Mouse (Mus musculus) lung, embryonic 16.5 days (tissue): ENCODE measurements around the gene Abcc6. TPM values are rescaled to one million over a fixed set of nuclear protein-coding genes. Genes with fewer than 3 reads are reported as not detected.

Experiments
- ATAC-seq: fragments of 200-750 bp; cut with Nextera tagmentation; 2 replicates; pipeline ENCODE4 v1.8.0; 2017; ENCODE audit warnings: low read depth, mild to moderate bottlenecking, moderate library complexity
- H3K27ac ChIP-seq: fragments of 300-500 bp; sonication (generic); 2 replicates; pipeline ENCODE4 v1.5.1; 2014; ENCODE audit warnings: mild to moderate bottlenecking, control low read depth, low read length
- H3K27me3 ChIP-seq: fragments of 300-500 bp; sonication (generic); 2 replicates; pipeline ENCODE4 v1.6.1; 2014; ENCODE audit warnings: low read depth, low read length, mixed read lengths; ENCODE audit not compliant: control insufficient read depth, insufficient read depth
- H3K36me3 ChIP-seq: fragments of 300-500 bp; sonication (generic); 2 replicates; pipeline ENCODE4 v1.6.1; 2014; ENCODE audit warnings: low read length; ENCODE audit not compliant: control insufficient read depth, insufficient read depth
- H3K4me1 ChIP-seq: fragments of 300-500 bp; sonication (generic); replicated peaks from 2 replicates; pipeline ENCODE4 v1.6.1; 2014; ENCODE audit warnings: low read length, mixed read lengths; ENCODE audit not compliant: control insufficient read depth, insufficient read depth
- H3K4me2 ChIP-seq: fragments of 300-500 bp; sonication (generic); 2 replicates; pipeline ENCODE4 v1.6.1; 2014; ENCODE audit warnings: low read depth, low read length, control low read depth
- H3K4me3 ChIP-seq: fragments of 300-500 bp; sonication (generic); 2 replicates; pipeline ENCODE4 v1.5.1; 2014; ENCODE audit warnings: mild to moderate bottlenecking, low read length, control low read depth
- H3K9ac ChIP-seq: fragments of 300-500 bp; sonication (generic); 2 replicates; pipeline ENCODE4 v1.6.1; 2014; ENCODE audit warnings: low read length, control low read depth
- H3K9me3 ChIP-seq: fragments of 300-500 bp; sonication (generic); 2 replicates; pipeline ENCODE4 v1.6.1; 2016; ENCODE audit warnings: low read length; ENCODE audit not compliant: control insufficient read depth
- WGBS: fragments of 180-500 bp; shearing (Covaris S2); extraction: QIAGEN DNeasy Blood & Tissue Kit; methylation state at CpG from one replicate; pipeline ENCODE4 v1.1.7; 2014; 5-methylcytosine and 5-hydroxymethylcytosine counted together
- polyA plus RNA-seq: library from polyadenylated mRNA; unstranded; fragments of >200 nt; fragmentation: Nextera tagmentation; extraction: Ambion mirVana; gene quantifications from 2 replicates; pipeline ENCODE4 v1.2.1, GENCODE M21; 2015

Gene Abcc6
- polyA plus RNA-seq, 1 experiment from 2014 or later = 0.25 TPM

DNA sequence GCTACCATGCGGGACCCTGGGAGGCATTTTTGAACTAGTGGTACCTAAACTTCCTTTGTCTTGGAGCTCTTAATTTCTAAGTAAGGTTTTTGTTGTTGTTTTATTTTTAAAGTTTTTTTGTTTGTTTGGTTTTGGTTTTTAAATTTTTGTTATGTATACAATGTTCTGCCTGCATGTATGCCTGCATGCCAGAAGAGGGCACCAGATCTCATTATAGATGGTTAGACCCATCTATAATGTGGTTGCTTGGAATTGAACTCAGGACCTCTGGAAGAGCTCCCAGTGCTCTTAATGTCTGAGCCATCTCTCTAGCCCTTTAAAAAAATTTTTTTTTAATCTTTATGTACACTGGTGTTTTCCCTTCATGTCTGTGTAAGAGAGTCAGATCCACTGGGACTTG lies 100.4 kb downstream of the Abcc6 start:
- 95% methylated on average over 1 of the region's 1 CpGs for WGBS

DNA sequence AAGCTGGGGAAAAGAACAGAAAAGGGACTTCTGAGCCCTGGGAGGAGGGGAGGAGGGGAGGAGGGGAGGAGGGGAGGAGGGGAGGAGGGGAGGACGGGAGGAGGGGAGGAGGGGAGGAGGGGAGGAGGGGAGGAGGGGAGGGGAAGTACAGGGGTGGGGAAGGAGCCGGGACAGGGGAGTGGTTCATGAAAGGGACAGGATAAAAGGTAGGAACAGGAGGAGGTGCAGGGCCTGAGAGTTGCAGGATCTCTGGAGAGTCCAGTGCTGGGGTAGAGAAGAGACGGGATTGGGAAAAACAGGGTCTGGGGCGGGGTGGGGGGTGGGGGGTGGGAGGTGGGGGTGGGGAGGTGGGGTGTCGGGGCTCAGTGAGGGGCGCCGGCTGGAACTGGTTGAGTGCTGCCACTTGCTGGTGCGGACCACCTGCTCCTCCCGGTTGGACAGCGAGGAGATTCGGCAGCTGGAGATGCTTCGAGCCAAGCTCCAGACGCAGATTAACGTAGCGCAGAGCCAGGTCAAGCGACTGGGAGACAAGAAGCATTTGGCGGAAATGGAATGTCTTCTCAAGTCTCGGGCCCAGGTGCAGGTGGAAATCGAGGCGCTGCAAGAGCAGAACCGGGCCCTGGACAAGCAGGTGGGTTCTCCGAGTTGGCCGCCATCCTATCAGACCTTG lies 101.3 kb downstream of the Abcc6 start:
- no peak overlapping the region for H3K4me2 ChIP-seq
- H3K9ac ChIP-seq = no peak overlapping the region
- no peaks in the 10 kb centered on the region for H3K4me1 ChIP-seq
- 19% methylated on average over 20 of the region's 23 CpGs for WGBS
- H3K27me3 ChIP-seq = peaks cover 8% of the 10 kb centered on the region
- H3K4me3 ChIP-seq = no peak overlapping the region
- no peaks in the 10 kb centered on the region for H3K36me3 ChIP-seq
- H3K27ac ChIP-seq = no peak overlapping the region
- H3K9me3 ChIP-seq = peaks cover 5% of the 10 kb centered on the region; the same call in 1 of the 2 replicates
- no peak for ATAC-seq

More for the DNA sequence above, 100.4 kb downstream of the Abcc6 start:
- Histone ChIP-seq H3K4me1 (no peaks in the 10 kb centered on the region), H3K9ac (no peak overlapping the region), H3K36me3 (no peaks in the 10 kb centered on the region), H3K27me3 (peaks cover 8% of the 10 kb centered on the region), H3K27ac (no peak overlapping the region), H3K4me3 (no peak overlapping the region), H3K9me3 (peaks cover 5% of the 10 kb centered on the region; the same call in 1 of the 2 replicates), H3K4me2 (no peak overlapping the region)
- no peak for ATAC-seq

DNA sequence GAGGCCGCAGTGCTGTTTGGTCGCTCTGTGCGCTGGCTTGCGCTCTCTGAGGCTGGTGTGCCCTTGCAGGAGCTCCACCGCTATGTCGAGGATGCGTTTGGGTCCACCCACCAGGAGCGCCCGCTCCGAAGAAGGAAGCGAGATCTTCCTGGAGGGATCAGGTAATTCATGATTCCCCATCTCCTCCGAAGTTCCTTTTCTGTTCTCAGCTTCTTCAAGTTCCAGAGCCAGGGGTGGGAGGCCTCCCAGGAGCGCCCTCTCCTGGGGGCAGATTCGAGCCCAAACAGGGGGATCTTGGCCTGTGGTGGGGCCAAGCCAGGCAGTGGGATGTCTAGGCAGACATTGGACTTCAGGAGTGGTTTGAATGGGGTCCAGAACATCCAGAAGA lies 105.7 kb downstream of the Abcc6 start:
- 20% methylated on average over 14 of the region's 14 CpGs for WGBS
- H3K36me3 ChIP-seq = no peaks in the 10 kb centered on the region

DNA sequence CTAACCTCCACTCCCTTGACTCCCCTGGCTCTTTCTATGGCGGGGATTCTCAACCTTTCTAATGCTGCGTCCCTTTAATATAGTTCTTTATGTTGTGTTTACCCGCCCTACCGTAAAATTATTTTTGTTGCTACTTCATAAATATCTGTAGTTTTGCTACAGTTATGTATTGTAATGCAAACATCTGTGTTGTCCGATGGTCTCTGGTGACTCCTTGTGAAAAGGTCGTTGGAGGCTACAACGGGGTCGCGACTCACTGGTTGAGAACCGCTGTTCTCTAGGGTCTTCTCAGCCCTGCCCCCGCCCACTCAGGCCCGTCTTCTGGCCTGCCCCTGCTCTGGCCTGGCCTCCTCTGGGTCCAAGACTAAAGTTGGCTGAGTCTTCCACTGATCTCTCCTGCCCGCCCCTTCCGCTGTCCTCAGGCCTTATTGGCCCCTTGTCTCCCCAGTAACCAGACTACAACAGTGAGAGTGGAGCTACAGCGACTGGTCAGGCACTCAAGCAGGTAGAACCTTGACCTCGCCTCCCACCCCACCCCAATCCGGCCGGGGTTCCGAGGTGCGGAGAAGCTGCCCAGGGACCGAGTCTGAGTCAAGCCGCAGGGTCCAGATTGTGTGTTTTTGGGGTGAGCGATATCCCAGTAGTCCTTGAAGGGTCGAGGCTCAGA lies 106.2 kb downstream of the Abcc6 start, which contains the start of gene Ccdc114:
Gene Ccdc114, plus strand, starts transcription at position 311 of the 667 bp plus-strand sequence.
- 8% methylated on average over 24 of the region's 24 CpGs for WGBS
- Histone ChIP-seq H3K27ac (peak within 1 kb of the TSS; percentile 97), H3K4me1 (peaks cover 27% of the 10 kb centered on the region)

More for the DNA sequence above, 105.7 kb downstream of the Abcc6 start:
- Histone ChIP-seq H3K9ac (peak overlapping the region; percentile 45), H3K27ac (peak overlapping the region; percentile 97), H3K27me3 (peaks cover 8% of the 10 kb centered on the region), H3K9me3 (no peaks in the 10 kb centered on the region), H3K4me3 (peak overlapping the region; percentile 50), H3K4me2 (peak overlapping the region; percentile 79), H3K4me1 (peaks cover 23% of the 10 kb centered on the region)
- ATAC-seq = no peak

DNA sequence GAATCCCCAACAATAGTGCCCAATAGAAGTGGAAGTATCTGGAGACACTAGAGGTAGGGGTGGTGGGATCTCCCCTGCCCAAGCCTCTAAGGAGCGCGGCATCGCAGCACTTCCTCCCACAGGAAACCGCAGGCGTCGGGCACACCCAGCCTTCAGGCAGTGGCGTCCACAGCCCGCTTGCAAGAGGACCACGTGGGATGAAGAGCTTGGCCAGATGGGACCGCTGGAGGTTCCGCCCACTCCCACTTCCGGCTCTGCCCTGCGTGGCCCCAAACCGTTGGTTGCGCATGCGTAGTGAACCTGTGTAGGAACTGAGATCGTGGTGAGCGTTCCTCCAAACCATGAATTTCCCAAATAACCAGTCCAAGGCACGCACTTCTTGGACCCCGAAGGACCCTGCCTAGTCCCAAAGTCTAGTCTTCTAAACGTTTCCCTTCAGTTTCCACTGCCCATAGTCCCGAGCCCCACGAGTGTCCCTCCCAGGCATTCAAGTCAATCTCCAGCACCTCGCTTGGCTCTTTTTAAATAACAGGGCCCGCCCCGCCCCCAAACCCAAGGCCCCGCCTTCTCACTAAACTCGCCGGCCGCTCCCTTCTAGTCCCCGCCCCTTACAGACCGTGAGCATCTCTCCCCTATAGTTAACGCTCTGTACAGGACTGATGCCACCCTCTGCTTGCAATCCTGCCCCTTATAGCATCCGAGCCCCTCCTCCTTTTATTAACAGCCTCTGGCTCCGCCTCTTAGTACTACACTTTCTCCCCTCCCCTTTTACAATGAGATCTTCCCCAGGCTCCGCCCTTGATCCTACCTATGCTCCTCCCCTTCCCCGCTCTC lies 107.0 kb downstream of the Abcc6 start:
- Histone ChIP-seq H3K4me3 (peak overlapping the region; percentile 50), H3K27ac (peak overlapping the region; percentile 97), H3K9ac (peak overlapping the region; percentile 65), H3K36me3 (no peaks in the 10 kb centered on the region; the same call in 1 of the 2 replicates), H3K27me3 (peaks cover 3% of the 10 kb centered on the region), H3K4me2 (peak overlapping the region; percentile 79), H3K4me1 (peaks cover 27% of the 10 kb centered on the region), H3K9me3 (no peaks in the 10 kb centered on the region)
- peak; percentile 91 for ATAC-seq
- under 1% methylated on average over 37 of the region's 37 CpGs for whole genome bisulfite sequencing

More for the DNA sequence above, 106.2 kb downstream of the Abcc6 start, which contains the start of gene Ccdc114:
- peak; percentile 64 for ATAC-seq
- no peaks in the 10 kb centered on the region for H3K9me3 ChIP-seq
- H3K9ac ChIP-seq = peak within 1 kb of the TSS; percentile 65
- peak within 1 kb of the TSS; percentile 50 for H3K4me3 ChIP-seq
- H3K27me3 ChIP-seq = peaks cover 4% of the 10 kb centered on the region
- no peaks in the 10 kb centered on the region for H3K36me3 ChIP-seq
- peak within 1 kb of the TSS; percentile 79 for H3K4me2 ChIP-seq

DNA sequence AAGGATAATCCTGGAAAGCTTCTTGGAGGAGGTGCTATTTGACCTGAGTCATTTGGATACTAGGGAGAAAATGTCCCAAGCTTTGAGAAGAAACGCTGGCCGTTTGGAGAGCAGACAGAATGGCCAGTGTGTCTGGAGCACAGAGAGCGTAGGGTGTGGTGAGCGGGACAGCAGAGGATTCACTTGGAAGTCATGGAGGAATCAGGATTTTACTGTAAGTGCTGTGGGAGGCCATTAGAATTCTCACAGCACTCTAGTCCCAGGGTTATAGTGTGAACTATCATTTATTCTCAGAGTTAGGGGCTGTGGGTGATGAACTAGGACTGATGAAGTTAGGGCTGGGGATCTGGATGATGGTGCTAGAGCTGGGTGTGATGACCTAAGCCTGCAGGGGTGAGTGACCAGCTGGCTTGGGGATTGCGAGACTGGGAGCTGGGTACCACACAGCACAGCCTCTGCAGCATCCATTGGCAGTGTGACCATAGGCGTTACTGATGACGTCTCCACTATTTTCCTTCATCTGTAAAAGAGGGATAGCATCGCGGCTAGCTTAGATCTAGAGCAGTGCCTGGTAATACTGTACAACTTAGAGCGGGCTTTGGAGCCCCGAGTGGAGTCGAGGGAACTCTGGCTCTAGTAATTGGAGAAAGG lies 108.0 kb downstream of the Abcc6 start:
- Histone ChIP-seq H3K4me2 (peak overlapping the region; percentile 79), H3K4me1 (peaks cover 38% of the 10 kb centered on the region), H3K27ac (peak overlapping the region; percentile 97), H3K4me3 (peak overlapping the region; percentile 50; the same call in 1 of the 2 replicates), H3K9ac (peak overlapping the region; percentile 65), H3K27me3 (no peaks in the 10 kb centered on the region), H3K36me3 (no peaks in the 10 kb centered on the region; the same call in 1 of the 2 replicates), H3K9me3 (no peaks in the 10 kb centered on the region)
- 78% methylated on average over 12 of the region's 12 CpGs for WGBS
- no peak for ATAC-seq

DNA sequence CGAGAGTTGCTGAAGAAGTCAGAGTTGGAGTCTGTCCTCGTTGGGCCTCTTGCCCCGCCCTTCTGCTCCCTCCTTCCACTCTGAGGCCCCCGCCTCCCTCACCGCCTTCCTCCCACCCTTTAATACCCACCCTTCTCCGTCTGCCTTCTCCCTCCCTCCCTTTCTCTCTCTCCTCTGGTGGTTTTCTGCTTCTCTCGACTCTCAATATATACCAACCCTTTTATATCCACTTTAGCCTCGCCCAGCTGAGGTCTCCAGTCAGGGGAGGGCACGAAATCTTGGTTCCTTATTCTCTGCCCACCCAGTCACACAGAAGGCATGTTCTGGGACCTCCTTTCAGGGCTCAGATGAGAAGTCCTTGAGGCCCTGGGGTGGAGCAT lies 108.9 kb downstream of the Abcc6 start, which contains the start of gene Emp3:
Gene Emp3, minus strand, starts transcription at position 163 of the 380 bp plus-strand sequence.
- Histone ChIP-seq H3K4me2 (peak within 1 kb of the TSS; percentile 57), H3K9ac (peak within 1 kb of the TSS; percentile 69), H3K36me3 (no peaks in the 10 kb centered on the region; the same call in 1 of the 2 replicates), H3K4me1 (peaks cover 45% of the 10 kb centered on the region), H3K27me3 (no peaks in the 10 kb centered on the region), H3K4me3 (peak within 1 kb of the TSS; percentile 58), H3K9me3 (no peaks in the 10 kb centered on the region), H3K27ac (peak within 1 kb of the TSS; percentile 97)
- ATAC-seq = 0 out of 2 replicates have a peak, but pooled peaks have one; percentile 6
- 8% methylated on average over 9 of the region's 9 CpGs for WGBS

DNA sequence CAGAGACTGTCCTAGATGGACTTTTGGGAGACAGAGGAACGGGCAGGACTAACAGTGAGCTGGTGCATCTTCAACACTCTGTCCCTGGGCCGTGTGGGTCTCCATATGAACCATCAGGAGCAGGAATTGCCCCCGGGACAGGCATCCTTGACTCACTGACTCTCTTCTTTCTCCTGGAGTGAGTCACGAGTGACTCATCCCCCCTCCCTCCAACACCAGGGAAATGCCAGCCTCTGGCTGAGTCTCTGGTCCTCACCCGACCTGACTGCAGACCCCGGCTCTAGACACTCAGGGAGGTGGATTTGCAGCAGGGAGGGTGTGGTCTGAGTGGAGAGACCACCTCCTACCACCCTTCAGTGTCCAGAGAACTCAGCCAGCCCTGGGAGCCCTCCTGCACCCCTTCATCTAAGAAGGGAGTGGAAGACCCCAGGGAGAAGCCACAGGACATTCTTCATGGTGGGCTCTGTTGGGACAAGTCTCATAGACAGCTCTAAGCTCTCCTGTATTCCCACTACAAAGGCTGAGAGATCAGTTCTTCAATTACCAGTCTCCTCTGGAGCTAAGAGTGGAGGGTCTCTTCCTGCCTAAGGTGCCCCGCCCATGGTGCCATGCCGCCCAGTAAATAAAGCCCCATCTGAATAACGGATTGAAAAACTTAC lies 109.4 kb downstream of the Abcc6 start:
- 21% methylated on average over 9 of the region's 9 CpGs for WGBS
- peak overlapping the region; percentile 58 for H3K4me3 ChIP-seq
- no peaks in the 10 kb centered on the region for H3K9me3 ChIP-seq
- peak overlapping the region; percentile 90 for H3K27ac ChIP-seq
- H3K9ac ChIP-seq = peak overlapping the region; percentile 69
- ATAC-seq = no peak
- no peaks in the 10 kb centered on the region for H3K27me3 ChIP-seq
- H3K4me1 ChIP-seq = peaks cover 50% of the 10 kb centered on the region
- peak overlapping the region; percentile 57 for H3K4me2 ChIP-seq
- H3K36me3 ChIP-seq = no peaks in the 10 kb centered on the region; the same call in 1 of the 2 replicates
